Mouse (Mus musculus) hindbrain, embryonic 13.5 days (tissue): Measurements from ENCODE around the gene Cdc20. TPM values are rescaled to one million over a fixed set of nuclear protein-coding genes. Genes with fewer than 3 reads are reported as not detected.

Experiments
- ATAC-seq: fragments of 200-750 bp; cut with Nextera tagmentation; 2 replicates; pipeline ENCODE4 v1.8.0; 2017; ENCODE audit warnings: moderate TSS enrichment; ENCODE audit not compliant: low FRiP score
- H3K27ac ChIP-seq: fragments of 300-500 bp; sonication (generic); 2 replicates; pipeline ENCODE4 v1.5.1; 2015; ENCODE audit warnings: inconsistent platforms, mild to moderate bottlenecking, moderate library complexity
- H3K27me3 ChIP-seq: fragments of 300-500 bp; sonication (generic); 2 replicates; pipeline ENCODE4 v1.6.1; 2015; ENCODE audit warnings: mild to moderate bottlenecking, inconsistent platforms
- H3K36me3 ChIP-seq: fragments of 300-500 bp; sonication (generic); 2 replicates; pipeline ENCODE4 v1.6.1; 2015; ENCODE audit warnings: mild to moderate bottlenecking, inconsistent platforms
- H3K4me1 ChIP-seq: fragments of 300-500 bp; sonication (generic); replicated peaks from 2 replicates; pipeline ENCODE4 v1.6.1; 2015; ENCODE audit warnings: inconsistent platforms
- H3K4me2 ChIP-seq: fragments of 300-500 bp; sonication (generic); 2 replicates; pipeline ENCODE4 v1.6.1; 2015; ENCODE audit warnings: inconsistent platforms, mild to moderate bottlenecking, moderate library complexity
- H3K4me3 ChIP-seq: fragments of 300-500 bp; sonication (generic); 2 replicates; pipeline ENCODE4 v1.5.1; 2015; ENCODE audit warnings: mild to moderate bottlenecking, inconsistent platforms
- H3K9ac ChIP-seq: fragments of 300-500 bp; sonication (generic); 2 replicates; pipeline ENCODE4 v1.6.1; 2015; ENCODE audit warnings: mild to moderate bottlenecking, inconsistent platforms
- H3K9me3 ChIP-seq: fragments of 300-500 bp; sonication (generic); 2 replicates; pipeline ENCODE4 v1.6.1; 2016; ENCODE audit warnings: inconsistent platforms
- WGBS: fragments of 180-500 bp; shearing (Covaris S2); methylation state at CpG from one replicate; pipeline ENCODE4 v1.1.7; 2015; 5-methylcytosine and 5-hydroxymethylcytosine counted together
- polyA plus RNA-seq: library from polyadenylated mRNA; unstranded; fragments of >200 nt; fragmentation: Nextera tagmentation; extraction: Ambion mirVana; gene quantifications from 2 replicates; pipeline ENCODE4 v1.2.1, GENCODE M21; 2015

The Cdc20 gene
- 56.1 and 66.8 TPM in 2 replicates for polyA plus RNA-seq

GRCm38 (mm10) chr4:118436820-118437603 is at the start of gene Cdc20:
Cdc20 (minus strand) TSS chr4:118437352.
- Histone ChIP-seq H3K9me3 (no peaks in the 10 kb centered on the region), H3K27ac (peak within 1 kb of the TSS; percentile 88), H3K4me1 (peaks cover 34% of the 10 kb centered on the region), H3K27me3 (no peaks in the 10 kb centered on the region), H3K9ac (peak within 1 kb of the TSS; percentile 77), H3K4me3 (peak within 1 kb of the TSS; percentile 51), H3K36me3 (peaks cover 19% of the 10 kb centered on the region), H3K4me2 (peak within 1 kb of the TSS; percentile 97)
- peak; percentile 95 for ATAC-seq
- WGBS: under 1% methylated on average over 67 of the region's 67 CpGs

GRCm38 (mm10) chr4:118476773-118477530 is 39.8 kb upstream of the Cdc20 start:
- 37% methylated on average over 15 of the region's 15 CpGs for WGBS
- Histone ChIP-seq H3K36me3 (no peaks in the 10 kb centered on the region), H3K27ac (no peak overlapping the region), H3K9ac (0 out of 2 replicates have a peak overlapping the region, but pooled peaks have one; percentile 5), H3K27me3 (no peaks in the 10 kb centered on the region), H3K4me2 (no peak overlapping the region), H3K4me1 (peaks cover 9% of the 10 kb centered on the region), H3K9me3 (no peaks in the 10 kb centered on the region), H3K4me3 (no peak overlapping the region)
- no peak for ATAC-seq

- Histone ChIP-seq H3K9me3 (no peaks in the 10 kb centered on the region), H3K4me1 (peaks cover 9% of the 10 kb centered on the region), H3K27me3 (no peaks in the 10 kb centered on the region), H3K9ac (no peak overlapping the region), H3K4me3 (no peak overlapping the region), H3K4me2 (no peak overlapping the region), H3K27ac (no peak overlapping the region), H3K36me3 (no peaks in the 10 kb centered on the region)
- 94% methylated on average over 11 of the region's 11 CpGs for WGBS
- no peak for ATAC-seq
These were observed 35.5 kb upstream of the Cdc20 start for GRCm38 (mm10) chr4:118472687-118473086.

GRCm38 (mm10) chr4:118471281-118471680 is 34.1 kb upstream of the Cdc20 start:
- Histone ChIP-seq H3K9me3 (no peaks in the 10 kb centered on the region), H3K9ac (no peak overlapping the region), H3K4me1 (no peaks in the 10 kb centered on the region), H3K4me2 (no peak overlapping the region), H3K36me3 (no peaks in the 10 kb centered on the region), H3K4me3 (no peak overlapping the region), H3K27me3 (no peaks in the 10 kb centered on the region), H3K27ac (no peak overlapping the region)
- WGBS: 82% methylated on average over 6 of the region's 6 CpGs
- ATAC-seq: no peak

GRCm38 (mm10) chr4:118465697-118466163 is 28.6 kb upstream of the Cdc20 start:
- H3K27me3 ChIP-seq: no peaks in the 10 kb centered on the region
- ATAC-seq: no peak
- no peaks in the 10 kb centered on the region for H3K36me3 ChIP-seq
- H3K27ac ChIP-seq: no peak overlapping the region
- no peaks in the 10 kb centered on the region for H3K4me1 ChIP-seq
- WGBS: 60% methylated on average over 11 of the region's 11 CpGs
- H3K4me2 ChIP-seq: no peak overlapping the region
- no peak overlapping the region for H3K4me3 ChIP-seq
- H3K9me3 ChIP-seq: no peaks in the 10 kb centered on the region
- H3K9ac ChIP-seq: no peak overlapping the region

- Histone ChIP-seq H3K36me3 (no peaks in the 10 kb centered on the region), H3K4me3 (no peak overlapping the region), H3K9ac (no peak overlapping the region), H3K27ac (no peak overlapping the region), H3K4me1 (no peaks in the 10 kb centered on the region), H3K9me3 (no peaks in the 10 kb centered on the region), H3K27me3 (no peaks in the 10 kb centered on the region), H3K4me2 (no peak overlapping the region)
- 86% methylated on average over 3 of the region's 3 CpGs for WGBS
- no peak for ATAC-seq
These were observed 27.8 kb upstream of the Cdc20 start for GRCm38 (mm10) chr4:118464956-118465355.

- Histone ChIP-seq H3K4me1 (no peaks in the 10 kb centered on the region), H3K27ac (no peak within 1 kb of the TSS), H3K4me2 (no peak within 1 kb of the TSS), H3K27me3 (no peaks in the 10 kb centered on the region), H3K9me3 (no peaks in the 10 kb centered on the region), H3K36me3 (no peaks in the 10 kb centered on the region), H3K9ac (no peak within 1 kb of the TSS), H3K4me3 (no peak within 1 kb of the TSS)
- ATAC-seq: no peak
- WGBS: 72% methylated on average over 9 of the region's 9 CpGs
These were observed 20.3 kb upstream of the Cdc20 start, which contains the start of gene Mpl for GRCm38 (mm10) chr4:118457345-118457975. Mpl (minus strand) TSS chr4:118457513.

- H3K9ac ChIP-seq: peak overlapping the region; percentile 69
- H3K4me1 ChIP-seq: peaks cover 19% of the 10 kb centered on the region
- peak overlapping the region; percentile 80 for H3K4me2 ChIP-seq
- no peaks in the 10 kb centered on the region for H3K36me3 ChIP-seq
- peak overlapping the region; percentile 45 for H3K4me3 ChIP-seq
- H3K27ac ChIP-seq: peak overlapping the region; percentile 48
- peaks cover 34% of the 10 kb centered on the region for H3K27me3 ChIP-seq
- ATAC-seq: peak; percentile 41
- no peaks in the 10 kb centered on the region for H3K9me3 ChIP-seq
- WGBS: 18% methylated on average over 24 of the region's 24 CpGs
These were observed 9.4 kb upstream of the Cdc20 start for GRCm38 (mm10) chr4:118446415-118447153.

GRCm38 (mm10) chr4:118445781-118446414 is 8.7 kb upstream of the Cdc20 start:
- Histone ChIP-seq H3K36me3 (no peaks in the 10 kb centered on the region), H3K9me3 (no peaks in the 10 kb centered on the region), H3K4me2 (peak overlapping the region; percentile 80), H3K27ac (peak overlapping the region; percentile 48; the same call in 1 of the 2 replicates), H3K9ac (peak overlapping the region; percentile 69), H3K4me3 (peak overlapping the region; percentile 45), H3K27me3 (peaks cover 33% of the 10 kb centered on the region), H3K4me1 (peaks cover 19% of the 10 kb centered on the region)
- 16% methylated on average over 18 of the region's 18 CpGs for WGBS
- ATAC-seq: peak; percentile 76

- no peak overlapping the region for H3K4me3 ChIP-seq
- no peak for ATAC-seq
- H3K4me1 ChIP-seq: peaks cover 19% of the 10 kb centered on the region
- no peak overlapping the region for H3K27ac ChIP-seq
- peaks cover 29% of the 10 kb centered on the region for H3K27me3 ChIP-seq
- H3K9ac ChIP-seq: no peak overlapping the region
- H3K36me3 ChIP-seq: no peaks in the 10 kb centered on the region
- no peak overlapping the region for H3K4me2 ChIP-seq
- WGBS: 87% methylated on average over 10 of the region's 10 CpGs
- no peaks in the 10 kb centered on the region for H3K9me3 ChIP-seq
These were observed 7.9 kb upstream of the Cdc20 start for GRCm38 (mm10) chr4:118445088-118445487.

GRCm38 (mm10) chr4:118437829-118438253 is 689 bp upstream of the Cdc20 start:
- Histone ChIP-seq H3K27ac (peak overlapping the region; percentile 88), H3K4me3 (peak overlapping the region; percentile 51), H3K36me3 (peaks cover 11% of the 10 kb centered on the region), H3K4me1 (peaks cover 34% of the 10 kb centered on the region), H3K9me3 (no peaks in the 10 kb centered on the region), H3K9ac (peak overlapping the region; percentile 77), H3K27me3 (0 out of 2 replicates have a peak, but pooled peaks cover 4% of the 10 kb centered on the region), H3K4me2 (peak overlapping the region; percentile 97)
- 11% methylated on average over 12 of the region's 12 CpGs for WGBS
- ATAC-seq: peak; percentile 59
